Mouse (Mus musculus): ENCODE data around the gene Usp32.

Usp32 gene

GRCm38 (mm10) chr11:85123267-85123992 is 16.5 kb downstream of the Usp32 start:
- no peak for DNase-seq (ENCODE audit: low spot score)

DNA sequence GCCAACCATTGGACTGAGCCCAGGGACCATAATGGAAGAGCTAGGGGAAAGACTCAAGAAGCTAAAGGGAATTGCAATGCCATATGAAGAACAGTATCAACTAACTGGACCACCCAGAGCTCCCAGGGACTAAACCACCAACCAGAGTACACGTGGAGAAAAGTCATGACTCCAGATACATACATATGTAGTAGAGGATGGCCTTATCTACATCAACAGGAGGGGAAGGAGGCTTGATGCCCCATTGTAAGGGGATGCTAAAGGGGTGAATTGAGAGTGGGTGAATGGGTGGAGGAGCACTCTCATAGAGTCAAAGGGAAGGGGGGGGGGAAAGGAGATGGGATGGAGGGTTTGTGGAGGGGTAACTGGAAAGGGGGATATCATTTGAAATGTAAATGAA is 17.9 kb downstream of the Usp32 start:
- DNase-seq (ENCODE audit: low spot score): no peak

DNA sequence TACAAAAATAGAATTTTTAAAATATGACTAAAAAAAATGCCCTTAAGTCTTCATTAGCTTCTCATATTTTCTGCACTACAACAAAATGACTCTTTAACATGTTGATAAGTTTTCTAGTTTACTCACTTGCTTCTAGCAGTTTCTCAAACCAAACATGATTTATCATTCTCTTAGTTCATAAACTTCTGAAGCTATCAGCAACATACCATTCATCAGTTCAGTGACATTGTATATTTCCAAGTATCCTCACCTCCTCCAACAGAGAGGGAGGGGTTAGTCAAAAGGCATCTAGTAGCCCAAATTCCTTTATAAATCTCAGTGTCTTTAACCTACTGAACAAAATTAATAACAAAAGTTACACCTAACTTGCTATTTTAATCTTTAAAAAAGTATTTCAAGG is 22.8 kb downstream of the Usp32 start:
- DNase-seq (ENCODE audit: low spot score): no peak

DNA sequence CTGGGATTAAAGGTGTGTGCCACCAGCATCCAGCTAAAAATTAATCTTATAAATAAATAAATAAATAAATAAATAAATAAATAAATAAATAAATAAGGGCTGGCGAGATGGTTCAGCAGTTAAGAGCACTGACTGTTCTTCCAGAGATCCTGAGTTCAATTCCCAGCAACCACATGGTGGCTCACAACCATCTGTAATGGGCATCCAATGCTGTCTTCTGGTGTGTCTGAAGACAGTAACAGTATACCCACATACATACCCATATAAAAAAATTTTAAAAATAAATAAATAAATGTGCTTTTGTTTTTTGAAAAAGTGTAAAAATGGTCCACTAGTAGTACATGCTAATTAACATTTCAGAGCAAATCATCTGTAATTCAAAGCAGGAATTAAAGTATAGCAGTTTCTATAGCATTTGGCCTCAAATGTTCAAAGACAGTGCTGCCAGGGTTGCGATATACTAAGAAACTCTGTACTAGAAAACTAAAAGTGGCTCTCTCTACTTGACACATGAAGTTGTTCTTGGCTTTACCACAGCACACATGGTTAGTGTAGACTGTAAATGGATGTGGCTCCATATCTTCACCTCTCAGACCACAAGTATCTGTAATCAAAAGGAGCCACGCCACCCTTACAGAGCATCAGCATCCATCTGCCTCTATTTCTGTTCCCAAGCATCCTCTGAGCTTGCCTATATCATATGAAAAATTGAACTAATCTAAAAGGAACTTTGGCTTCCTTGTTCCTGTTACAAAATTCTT is 23.7 kb downstream of the Usp32 start:
- no peak for DNase-seq (ENCODE audit: low spot score)

DNA sequence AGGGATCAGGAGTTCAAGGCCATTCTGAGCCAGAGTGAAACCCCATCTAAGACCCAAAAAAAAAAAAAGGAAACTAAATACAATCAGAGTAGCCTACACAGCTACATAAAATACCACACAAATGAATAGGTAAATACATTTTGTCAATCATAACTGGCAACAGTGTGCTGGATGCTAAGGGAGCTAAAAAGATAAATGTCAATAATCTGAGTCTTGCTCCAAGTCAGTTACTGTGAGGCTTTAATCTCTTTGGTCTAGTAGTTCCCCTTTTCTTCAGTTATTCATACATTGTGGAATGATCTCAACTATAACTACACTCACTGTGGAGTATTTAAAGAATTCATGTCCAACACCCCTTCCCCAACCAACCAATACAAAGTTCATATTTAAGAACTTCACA is 30.0 kb downstream of the Usp32 start:
- no peak for DNase-seq (ENCODE audit: low spot score)

GRCm38 (mm10) chr11:85107217-85107616 is 32.7 kb downstream of the Usp32 start:
- no peak for DNase-seq (ENCODE audit: low spot score)

GRCm38 (mm10) chr11:85105836-85106235 is 34.1 kb downstream of the Usp32 start:
- no peak for DNase-seq (ENCODE audit: low spot score)

- no peak for DNase-seq (ENCODE audit: low spot score)
These were observed 36.2 kb downstream of the Usp32 start for GRCm38 (mm10) chr11:85103763-85104162.

DNA sequence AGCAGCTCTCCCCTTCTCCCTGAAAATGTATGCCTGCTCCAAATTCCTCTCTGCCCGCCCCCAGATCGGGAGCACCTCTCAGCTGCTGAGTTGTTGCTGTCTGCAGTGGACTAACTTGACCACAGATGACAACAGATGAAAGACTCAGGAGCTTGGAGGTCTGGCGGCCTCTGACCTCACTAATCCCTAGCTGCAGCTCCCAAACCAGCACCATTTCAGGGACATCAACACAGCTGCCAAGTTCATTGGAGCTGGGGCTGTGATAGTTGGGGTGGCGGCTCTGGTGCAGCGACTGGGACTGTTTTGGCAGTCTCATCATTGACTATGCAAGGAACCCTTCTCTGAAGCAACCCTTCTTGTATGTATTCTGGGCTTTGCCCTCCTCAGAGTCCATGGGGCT is 44.8 kb downstream of the Usp32 start:
- DNase-seq (ENCODE audit: low spot score): no peak

- no peak for DNase-seq (ENCODE audit: low spot score)
These were observed 53.7 kb downstream of the Usp32 start for GRCm38 (mm10) chr11:85086253-85086652.

DNA sequence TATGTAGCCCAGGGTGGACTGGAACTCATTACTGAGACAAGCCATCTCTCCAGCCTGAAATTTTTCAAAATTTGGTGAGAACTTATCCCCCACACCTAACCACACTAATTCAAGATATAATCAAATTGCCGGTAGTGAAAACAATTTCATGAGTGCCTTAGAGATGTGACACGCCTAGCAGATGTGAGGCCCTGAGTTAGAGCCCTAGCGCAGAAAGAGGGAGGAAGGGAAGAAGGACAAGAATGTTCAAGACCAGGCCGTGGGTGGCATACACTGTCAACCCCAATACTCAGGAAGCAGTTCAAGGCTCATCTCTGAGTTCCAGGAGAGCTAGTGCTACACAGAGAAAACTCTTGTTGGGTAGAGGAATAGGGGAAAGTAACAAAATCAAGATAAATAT is 72.1 kb downstream of the Usp32 start:
- no peak for DNase-seq (ENCODE audit: low spot score)

DNA sequence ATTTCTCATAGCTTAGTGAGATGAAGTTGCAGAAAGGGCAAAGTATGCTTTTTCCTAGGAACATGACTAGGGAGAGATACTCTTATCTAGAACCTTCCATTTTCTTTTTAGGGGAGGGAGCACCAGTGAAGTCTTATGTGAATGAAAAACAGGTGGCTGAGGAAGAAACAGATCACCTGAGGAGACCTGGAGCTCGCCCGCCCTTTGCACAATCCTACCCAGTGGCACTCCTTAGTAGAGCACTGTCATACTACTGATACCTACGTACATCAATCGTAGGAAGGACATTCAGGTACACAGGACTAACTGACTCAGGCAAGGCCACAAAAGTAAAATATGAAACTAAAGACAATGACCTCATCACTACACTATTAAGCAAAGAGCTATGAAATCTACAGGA is 81.4 kb downstream of the Usp32 start:
- no peak for DNase-seq (ENCODE audit: low spot score)

DNA sequence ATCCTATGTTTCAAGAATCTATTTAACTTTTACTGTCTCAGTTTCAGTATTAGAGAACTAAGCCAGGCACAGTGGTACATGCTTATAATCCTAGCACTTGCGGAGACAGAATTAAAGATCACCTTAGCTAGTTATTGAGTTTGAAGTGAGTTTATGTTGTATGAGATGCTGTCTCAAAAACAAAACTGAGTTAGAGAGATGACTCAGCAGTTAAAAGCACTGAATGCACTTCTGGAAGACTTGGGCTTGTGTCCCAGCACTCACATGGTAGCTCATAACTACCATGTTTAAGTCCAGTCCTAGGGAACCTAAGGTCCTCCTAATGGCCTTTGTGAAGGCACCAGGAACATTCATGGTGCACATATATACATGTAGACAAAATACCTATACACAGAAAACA is 82.4 kb downstream of the Usp32 start:
- DNase-seq (ENCODE audit: low spot score): no peak

DNA sequence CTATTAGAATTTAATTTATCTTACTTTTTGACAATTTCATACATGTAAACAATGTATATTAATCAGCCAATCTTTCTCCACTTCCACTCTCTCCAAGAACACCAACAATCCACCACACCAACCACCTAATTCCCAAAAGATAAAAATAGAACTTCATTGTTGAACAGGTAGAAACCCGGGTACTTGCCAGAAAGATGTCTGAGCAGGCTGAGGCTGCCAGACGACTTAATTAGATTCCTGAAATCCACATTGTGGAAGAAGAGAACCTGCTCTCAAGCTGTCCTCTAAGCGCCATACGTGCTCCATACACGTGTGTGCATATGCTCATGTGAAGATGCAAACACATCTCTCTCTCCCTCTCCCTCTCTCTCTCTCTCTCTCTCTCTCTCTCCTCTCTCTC is 83.1 kb downstream of the Usp32 start:
- no peak for DNase-seq (ENCODE audit: low spot score)

DNA sequence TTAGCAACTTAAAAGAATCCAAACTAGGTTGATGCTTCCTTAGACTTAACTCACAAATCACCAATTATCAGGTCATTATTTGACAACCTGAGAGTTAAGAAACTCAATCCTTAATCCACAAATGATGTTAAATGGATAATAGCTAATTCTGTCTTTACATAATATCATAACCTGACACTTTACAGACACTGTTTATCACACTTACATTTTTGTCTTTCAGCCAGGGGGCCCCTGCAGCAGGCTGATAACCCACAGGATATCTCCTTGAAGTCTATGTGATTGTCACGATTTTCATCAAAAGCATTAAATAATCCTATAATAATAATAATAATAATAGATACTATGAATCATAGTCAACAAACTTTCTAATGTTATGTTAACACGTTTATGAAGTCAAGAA is 84.4 kb downstream of the Usp32 start:
- DNase-seq (ENCODE audit: low spot score): no peak

- no peak for DNase-seq (ENCODE audit: low spot score)
These were observed 100.7 kb downstream of the Usp32 start for GRCm38 (mm10) chr11:85039256-85039655.

DNA sequence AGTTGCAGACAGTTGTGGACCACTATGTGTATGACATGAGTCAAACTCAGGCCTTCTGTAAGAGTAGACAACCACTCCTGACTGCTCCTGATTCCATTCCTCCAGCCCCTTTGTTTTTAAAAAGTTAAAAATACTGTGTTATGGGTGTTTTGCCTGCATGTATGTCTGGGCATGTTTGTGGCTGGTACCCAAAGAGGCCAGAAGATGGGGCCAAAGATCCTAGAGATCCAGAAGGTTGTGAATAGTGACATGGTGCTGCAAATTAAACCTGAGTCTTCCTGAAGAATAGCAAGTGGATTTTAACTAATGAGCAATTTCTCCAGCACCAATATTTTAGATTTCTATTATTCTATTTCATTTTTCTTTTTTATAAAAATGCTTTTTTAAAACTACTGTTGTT is 126.8 kb downstream of the Usp32 start:
- no peak for DNase-seq (ENCODE audit: low spot score)

DNA sequence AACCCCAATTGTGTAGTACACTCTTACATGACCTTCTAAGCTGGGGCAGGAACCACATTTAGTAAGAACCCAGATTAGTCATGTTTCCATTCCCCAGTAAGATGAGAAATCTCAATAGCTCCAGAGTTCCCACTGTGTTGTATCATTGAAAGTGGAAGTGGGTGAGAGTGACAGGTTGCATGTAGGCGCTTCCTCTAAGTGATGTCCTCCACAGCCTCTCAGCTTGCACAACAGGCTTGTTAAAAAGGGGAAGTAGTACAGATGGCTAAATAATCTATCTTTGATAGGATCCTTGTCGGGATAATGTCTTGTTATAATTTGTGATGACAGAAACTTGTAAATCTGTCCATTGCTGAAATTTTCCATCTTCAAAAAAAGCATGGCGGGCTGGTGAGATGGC is 136.4 kb downstream of the Usp32 start:
- DNase-seq (ENCODE audit: low spot score): no peak

DNA sequence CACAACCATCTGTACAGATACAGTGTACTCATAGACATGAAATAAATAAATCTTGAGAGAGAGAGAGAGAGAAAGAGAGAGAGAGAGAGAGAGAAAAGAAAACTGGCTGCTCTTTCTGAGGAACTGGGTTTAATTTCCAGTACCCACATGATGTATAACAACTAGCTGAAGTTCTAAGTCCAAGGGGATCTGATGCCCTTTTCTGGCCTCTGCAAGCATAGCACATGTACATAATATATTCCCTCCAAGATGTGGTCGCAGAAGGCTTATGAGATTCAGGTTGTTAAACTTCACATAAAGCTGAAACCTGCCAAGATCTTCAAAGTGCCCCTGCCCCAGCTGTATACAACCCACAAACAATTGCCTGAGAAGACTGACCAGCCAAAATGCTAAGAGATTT is 144.7 kb downstream of the Usp32 start:
- DNase-seq (ENCODE audit: low spot score): no peak

DNA sequence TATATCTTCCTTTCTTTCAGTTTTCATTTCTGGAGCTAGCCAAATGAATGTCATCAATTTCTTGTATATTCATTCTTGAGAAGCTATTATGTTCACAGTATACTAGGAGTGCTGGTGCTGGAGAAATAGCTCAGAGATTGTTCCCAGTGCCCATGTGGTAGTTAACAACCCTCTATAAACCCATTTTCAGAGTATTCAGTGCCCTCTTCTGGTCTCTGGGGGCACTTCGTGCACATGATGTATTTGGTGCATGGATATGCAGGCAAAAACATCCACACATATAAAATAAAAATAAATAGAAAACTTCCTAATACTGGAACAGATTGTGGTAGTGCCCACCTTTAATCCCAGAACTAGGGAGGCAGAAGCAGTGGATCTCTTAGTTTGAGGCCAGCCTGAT is 147.0 kb downstream of the Usp32 start:
- DNase-seq (ENCODE audit: low spot score): no peak

- no peak for DNase-seq (ENCODE audit: low spot score)
These were observed 151.5 kb downstream of the Usp32 start for GRCm38 (mm10) chr11:84988341-84988919.

DNA sequence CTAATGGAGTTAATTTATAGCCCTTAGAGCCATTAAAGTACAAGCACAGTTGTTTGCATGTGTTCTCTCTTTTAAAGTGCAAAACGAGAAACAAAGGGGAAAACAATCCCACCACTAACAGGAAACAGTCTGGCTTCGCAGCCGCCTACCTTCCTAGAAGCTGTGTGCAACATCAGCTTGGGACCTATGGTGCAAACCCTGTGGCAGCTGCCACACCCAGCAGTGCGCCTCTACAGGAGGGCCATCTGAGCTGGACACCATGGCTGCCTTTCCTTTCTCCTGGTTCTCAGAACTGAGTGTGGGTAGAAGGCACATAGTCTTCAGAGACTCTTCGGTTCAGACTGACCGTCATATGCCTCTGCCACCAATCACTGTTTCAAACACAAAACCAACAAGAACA is 154.5 kb downstream of the Usp32 start:
- DNase-seq (ENCODE audit: low spot score): no peak

DNA sequence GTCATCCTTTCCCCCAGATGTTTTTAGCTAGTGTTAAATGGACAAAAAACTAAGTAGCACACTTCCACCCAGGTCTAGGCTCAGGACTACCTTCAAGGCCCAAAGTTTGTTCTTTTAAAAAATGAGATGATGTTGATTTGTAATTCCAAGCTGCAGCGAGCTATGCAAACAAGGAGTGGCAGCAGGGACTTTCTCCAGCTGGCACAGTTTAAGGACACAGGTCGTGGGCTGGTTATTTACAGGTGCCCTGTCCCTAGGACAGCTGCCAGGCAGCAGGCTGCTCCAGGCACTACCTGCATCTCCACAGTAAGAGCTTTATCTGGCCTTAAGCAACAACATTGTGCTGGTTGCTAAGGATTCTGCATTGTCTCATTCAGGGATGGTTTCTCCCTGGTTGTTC is 159.3 kb downstream of the Usp32 start:
- DNase-seq (ENCODE audit: low spot score): no peak
